Mouse (Mus musculus): ENCODE measurements around the gene Wdr90.

The Wdr90 gene

GRCm38 (mm10) chr17:25860832-25861703 lies at the start of gene Wdr90:
Wdr90 (minus strand) TSS chr17:25861501.
- DNase-seq (ENCODE audit: low read depth, low spot score) = peak; percentile 92

GRCm38 (mm10) chr17:25907640-25908039 lies 46.3 kb upstream of the Wdr90 start:
- DNase-seq (ENCODE audit: low read depth, low spot score) = no peak

GRCm38 (mm10) chr17:25903061-25903460 lies 41.8 kb upstream of the Wdr90 start:
- no peak for DNase-seq (ENCODE audit: low read depth, low spot score)

GRCm38 (mm10) chr17:25900193-25900592 lies 38.9 kb upstream of the Wdr90 start:
- DNase-seq (ENCODE audit: low read depth, low spot score) = no peak

- DNase-seq (ENCODE audit: low read depth, low spot score) = no peak
These were observed 34.6 kb upstream of the Wdr90 start for GRCm38 (mm10) chr17:25895891-25896290.

GRCm38 (mm10) chr17:25895415-25895814 lies 34.1 kb upstream of the Wdr90 start:
- DNase-seq (ENCODE audit: low read depth, low spot score) = no peak

GRCm38 (mm10) chr17:25893975-25894617 lies 32.8 kb upstream of the Wdr90 start:
- DNase-seq (ENCODE audit: low read depth, low spot score) = peak; percentile 55

GRCm38 (mm10) chr17:25888837-25889236 lies 27.5 kb upstream of the Wdr90 start:
- DNase-seq (ENCODE audit: low read depth, low spot score) = no peak

- no peak for DNase-seq (ENCODE audit: low read depth, low spot score)
These were observed 26.2 kb upstream of the Wdr90 start for GRCm38 (mm10) chr17:25887467-25887866.

- no peak for DNase-seq (ENCODE audit: low read depth, low spot score)
These were observed 25.5 kb upstream of the Wdr90 start for GRCm38 (mm10) chr17:25886806-25887205.

GRCm38 (mm10) chr17:25885636-25886035 lies 24.3 kb upstream of the Wdr90 start:
- no peak for DNase-seq (ENCODE audit: low read depth, low spot score)

- no peak for DNase-seq (ENCODE audit: low read depth, low spot score)
These were observed 22.5 kb upstream of the Wdr90 start for GRCm38 (mm10) chr17:25883824-25884223.

- DNase-seq (ENCODE audit: low read depth, low spot score) = no peak
These were observed 22.0 kb upstream of the Wdr90 start for GRCm38 (mm10) chr17:25883268-25883667.

GRCm38 (mm10) chr17:25882306-25882705 lies 21.0 kb upstream of the Wdr90 start:
- DNase-seq (ENCODE audit: low read depth, low spot score) = no peak

- DNase-seq (ENCODE audit: low read depth, low spot score) = no peak
These were observed 20.4 kb upstream of the Wdr90 start for GRCm38 (mm10) chr17:25881691-25882090.

- no peak for DNase-seq (ENCODE audit: low read depth, low spot score)
These were observed 19.8 kb upstream of the Wdr90 start for GRCm38 (mm10) chr17:25880913-25881641.

- no peak for DNase-seq (ENCODE audit: low read depth, low spot score)
These were observed 19.1 kb upstream of the Wdr90 start, which contains the start of gene Wfikkn1 for GRCm38 (mm10) chr17:25880196-25880910. Wfikkn1 (minus strand) TSS chr17:25880858.

- no peak for DNase-seq (ENCODE audit: low read depth, low spot score)
These were observed 18.4 kb upstream of the Wdr90 start for GRCm38 (mm10) chr17:25879750-25880149.

- no peak for DNase-seq (ENCODE audit: low read depth, low spot score)
These were observed 18.0 kb upstream of the Wdr90 start for GRCm38 (mm10) chr17:25879261-25879660.

- no peak for DNase-seq (ENCODE audit: low read depth, low spot score)
These were observed 17.4 kb upstream of the Wdr90 start for GRCm38 (mm10) chr17:25878611-25879180.

Data from forelimb bud, embryonic 11.5 days (tissue).